Mouse (Mus musculus) ES-CJ7 (cell line): ENCODE results near the gene Def6.

Experiments used
- DNase-seq: peaks from one replicate; pipeline ENCODE4 v3.0.0; 2011; ENCODE audit warnings: low read depth, low spot score

The Def6 gene

DNA sequence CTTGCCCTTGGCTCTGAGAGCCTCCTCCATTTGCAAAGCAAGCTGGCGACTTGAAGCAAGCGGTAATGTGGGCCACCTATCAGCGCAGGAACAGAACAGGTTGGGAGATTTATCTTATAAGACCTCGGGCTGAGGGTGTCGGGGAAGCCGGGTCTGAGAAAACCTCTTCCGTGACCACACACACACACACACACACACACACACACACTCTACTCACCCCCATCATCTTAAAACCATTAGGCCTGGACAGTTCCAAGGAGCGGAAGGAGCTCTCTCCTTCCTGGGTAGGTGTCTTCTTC is 685 bp downstream of the Def6 start:
- DNase-seq: no peak

DNA sequence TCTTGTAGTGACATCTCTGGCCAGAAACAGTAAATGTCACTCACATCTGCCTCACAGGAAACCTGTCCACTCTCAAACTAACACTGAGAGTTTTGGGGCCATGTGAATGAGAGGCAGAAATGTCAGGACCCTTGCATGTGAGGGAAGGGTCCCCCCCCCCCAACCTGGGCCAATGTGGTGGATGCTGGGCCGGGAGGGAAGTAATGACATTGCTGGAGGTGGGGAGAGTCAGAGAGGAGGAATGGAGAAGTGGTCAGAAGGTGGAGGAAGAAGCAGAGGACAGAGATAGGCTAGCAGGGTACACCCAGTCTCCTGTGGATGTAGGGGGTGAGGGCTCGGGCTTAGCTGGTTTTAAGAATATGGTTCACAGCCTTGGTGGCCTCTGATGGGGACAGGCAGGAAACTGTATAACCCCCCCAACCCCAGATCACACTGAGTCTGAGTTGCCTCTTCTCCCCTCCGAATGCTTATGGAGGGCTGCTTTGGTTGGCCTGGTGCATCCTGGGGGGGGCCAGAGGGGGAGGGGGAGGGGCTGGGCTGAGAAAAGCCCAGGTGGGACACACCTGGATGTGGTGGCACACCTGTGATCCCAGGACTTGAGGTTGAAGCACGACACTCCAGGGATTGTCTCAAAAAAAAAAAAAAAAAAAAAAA is 2.0 kb downstream of the Def6 start:
- no peak for DNase-seq

DNA sequence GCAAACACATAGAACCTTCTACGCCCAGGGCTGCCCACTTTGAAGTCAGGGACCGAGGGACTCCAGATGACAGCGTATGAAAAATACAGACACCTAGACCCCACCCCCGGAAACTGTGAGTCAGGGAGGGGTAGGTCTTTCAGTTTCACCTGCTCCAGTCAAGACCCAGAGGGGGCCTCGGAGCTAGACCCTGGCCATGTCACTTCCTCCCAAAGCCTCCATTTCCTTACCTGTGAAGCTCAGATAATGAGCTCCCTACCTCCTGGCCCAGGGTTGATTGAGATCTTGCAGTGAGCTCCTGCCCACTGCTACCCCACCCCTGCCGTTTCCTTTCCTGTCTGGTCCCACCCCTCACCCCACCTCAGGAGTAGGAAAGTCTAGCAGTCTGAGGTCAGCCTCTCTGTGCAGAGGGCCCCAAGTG is 4.4 kb downstream of the Def6 start:
- DNase-seq: peak; percentile 52

DNA sequence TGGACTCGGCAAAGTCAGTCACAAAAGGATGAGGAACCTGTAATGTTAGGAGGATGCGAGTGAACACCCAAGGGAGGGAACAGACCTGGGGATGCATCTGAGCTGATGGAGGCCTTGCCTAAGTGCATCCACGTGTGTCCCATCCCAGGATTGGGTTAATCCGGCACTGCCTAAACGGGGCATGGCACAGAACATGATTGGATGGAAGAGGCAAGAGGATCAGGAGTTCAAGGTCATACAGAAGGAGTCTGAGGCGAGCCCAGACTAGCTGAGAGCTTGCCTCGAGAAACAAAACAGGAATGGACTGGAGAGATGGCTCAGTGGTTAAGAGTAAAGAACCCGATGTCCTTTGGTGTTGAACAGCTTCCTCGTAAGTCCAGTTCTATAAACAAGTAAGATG is 4.8 kb downstream of the Def6 start:
- DNase-seq: peak; percentile 79

DNA sequence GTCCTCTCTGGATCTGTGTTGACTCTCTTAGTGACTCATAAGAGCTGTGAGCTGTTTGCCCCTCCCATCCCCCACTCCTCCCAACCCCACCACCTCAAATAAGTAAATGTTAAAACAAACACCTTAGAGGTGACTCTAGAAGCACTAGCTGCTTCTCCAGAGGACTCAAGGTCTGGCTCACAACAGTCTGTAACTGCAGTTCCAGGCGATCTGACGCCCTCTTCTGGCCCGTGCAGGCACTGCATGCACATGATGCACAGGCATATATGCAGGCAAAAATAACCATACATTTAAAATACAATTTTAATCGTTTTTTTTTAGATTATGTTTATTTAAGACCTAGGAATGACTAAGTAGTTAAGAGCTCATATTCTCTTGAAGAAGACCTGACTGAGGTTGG is 5.7 kb downstream of the Def6 start:
- DNase-seq: peak; percentile 70

DNA sequence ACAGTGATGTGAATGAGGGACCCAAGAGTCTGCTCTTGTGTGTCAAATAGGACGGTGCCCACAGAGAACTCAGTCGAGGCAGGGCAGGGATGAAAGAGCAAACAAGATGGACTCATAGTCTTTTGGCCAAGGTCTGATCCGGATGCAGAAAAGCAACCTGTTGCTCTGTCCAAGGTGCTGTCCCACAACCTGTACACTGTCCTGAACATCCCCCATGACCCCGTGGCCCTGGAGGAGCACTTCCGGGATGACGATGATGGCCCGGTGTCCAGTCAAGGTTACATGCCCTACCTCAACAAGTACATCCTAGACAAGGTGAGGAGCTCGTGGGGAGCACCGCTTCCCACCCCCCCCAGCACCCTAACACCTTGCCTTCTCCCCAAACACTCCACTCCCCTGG is 9.2 kb downstream of the Def6 start:
- DNase-seq: peak; percentile 46

DNA sequence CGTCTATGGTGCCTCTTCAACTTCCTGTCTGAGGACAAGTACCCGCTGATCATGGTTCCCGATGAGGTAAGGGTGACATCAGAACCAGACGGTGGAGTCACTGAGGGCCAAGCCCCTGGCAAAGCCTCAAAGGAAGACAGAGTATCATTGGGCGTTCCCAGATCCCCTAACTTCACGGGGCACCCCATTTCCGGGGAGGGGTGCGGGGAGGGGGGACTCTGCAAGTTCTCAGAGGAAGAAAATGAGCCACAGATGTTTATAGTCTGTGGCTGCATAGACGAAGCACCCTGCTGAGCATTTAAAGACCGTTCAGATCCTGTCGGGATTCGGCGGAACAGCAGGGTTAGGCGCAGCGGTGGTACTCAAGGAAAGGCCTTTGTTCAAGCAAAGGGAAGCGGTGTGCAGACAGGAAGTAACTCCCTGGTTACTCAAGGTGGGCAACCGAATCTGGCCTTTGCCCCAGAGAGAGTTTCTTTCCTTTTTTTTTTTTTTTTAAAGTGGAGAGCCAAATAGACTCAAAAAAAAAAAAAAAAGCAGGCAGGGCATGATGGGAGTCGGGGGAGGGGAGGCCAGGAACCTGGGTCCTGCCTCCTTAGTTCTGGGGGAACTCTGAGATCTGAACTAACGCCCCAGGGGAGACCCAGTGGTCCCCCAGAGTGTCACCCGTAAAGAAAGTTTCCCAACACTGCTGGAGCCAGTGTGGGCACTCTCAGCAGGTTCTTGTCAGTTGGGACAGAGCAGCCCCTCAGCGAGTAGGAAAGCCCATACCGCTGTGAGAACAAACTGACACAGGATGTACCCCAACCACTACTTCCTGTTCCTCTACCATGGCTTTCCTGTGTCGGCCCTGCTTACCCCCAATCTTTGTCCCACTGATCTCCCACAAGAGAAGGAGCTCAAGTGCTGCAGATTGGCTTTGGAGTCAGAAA is 10.4 kb downstream of the Def6 start:
- peak; percentile 93 for DNase-seq

DNA sequence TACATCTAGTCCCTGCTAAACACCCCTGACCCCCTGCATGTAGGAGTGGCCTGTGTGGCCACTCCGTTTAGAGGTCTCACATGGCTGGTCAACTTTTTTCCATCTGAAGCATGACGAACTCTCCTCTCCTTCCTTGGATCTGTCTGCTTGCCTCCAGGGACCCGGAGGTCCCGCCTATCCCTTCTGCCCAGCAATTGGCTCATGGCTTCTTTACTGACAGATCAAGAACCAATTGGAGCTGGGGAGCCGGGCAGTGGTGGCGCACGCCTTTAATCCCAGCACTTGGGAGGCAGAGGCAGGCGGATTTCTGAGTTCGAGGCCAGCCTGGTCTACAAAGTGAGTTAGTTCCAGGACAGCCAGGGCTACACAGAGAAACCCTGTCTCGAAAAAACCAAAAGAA is 14.9 kb downstream of the Def6 start:
- peak; percentile 75 for DNase-seq

DNA sequence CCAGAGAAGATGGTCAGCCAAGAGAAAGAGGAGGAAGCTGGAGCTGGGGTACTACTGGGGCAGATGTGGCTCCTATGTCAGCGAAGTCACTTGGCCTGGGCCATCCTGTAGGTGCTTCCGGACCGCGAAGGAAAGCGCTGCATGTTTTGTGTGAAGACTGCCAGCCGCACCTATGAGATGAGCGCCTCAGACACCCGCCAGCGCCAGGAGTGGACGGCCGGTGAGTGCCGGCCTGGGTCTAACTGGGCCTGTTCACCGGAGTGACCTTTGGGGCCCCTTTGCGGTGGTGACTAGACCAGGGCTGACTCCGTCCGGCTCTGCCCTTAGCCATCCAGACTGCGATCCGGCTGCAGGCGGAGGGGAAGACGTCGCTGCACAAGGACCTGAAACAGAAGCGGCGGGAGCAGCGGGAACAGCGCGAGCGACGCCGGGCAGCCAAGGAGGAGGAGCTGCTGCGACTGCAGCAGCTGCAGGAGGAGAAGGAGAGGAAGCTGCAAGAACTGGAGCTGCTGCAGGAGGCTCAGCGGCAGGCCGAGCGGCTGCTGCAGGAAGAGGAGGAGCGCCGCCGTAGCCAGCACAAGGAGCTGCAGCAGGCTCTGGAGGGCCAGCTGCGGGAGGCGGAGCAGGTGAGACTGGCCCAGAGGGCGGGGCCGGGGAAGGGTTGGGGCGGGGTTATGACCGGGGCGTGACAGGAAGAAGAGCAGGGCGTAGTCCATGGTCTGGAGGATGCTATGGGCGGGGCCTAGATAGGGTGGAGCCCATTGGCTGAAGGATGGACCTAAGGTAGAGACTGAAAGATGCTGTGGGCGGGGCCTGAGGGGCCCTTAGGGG is 16.2 kb downstream of the Def6 start:
- peak; percentile 99 for DNase-seq

DNA sequence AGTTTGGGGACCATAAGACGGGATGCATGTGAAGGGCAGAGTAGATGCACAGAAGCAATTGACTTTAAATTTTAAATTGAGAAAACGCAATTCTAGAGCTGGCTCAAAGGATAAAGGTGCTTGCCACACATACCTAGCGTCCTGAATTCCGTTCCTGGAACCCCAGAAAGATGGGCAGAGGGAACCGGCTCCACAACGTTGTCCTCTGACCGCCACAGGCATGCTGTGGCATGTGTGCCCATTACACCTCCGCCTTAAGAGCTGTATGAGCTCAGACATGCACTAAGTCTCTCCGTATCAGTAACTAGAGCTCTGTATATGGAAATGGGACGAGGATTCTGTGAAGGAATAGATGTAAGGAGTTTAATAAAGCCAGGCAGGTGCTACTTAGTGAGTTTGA is 17.0 kb downstream of the Def6 start:
- no peak for DNase-seq

DNA sequence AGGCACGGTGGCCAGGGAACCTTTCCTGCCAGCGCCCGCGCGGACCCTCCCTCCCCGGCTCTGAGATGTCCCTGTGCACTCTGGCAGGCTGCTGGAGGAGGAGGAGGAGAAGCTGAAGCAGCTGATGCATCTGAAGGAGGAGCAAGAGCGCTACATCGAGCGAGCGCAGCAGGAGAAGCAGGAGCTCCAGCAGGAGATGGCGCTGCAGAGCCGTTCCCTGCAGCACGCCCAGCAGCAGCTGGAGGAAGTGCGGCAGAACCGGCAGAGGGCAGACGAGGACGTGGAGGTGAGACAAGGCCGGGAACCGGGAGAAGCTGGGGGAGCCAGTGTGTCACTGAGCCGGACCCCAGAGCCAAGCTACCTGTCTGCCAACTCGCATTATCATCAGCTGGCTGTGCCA is 18.4 kb downstream of the Def6 start:
- DNase-seq: peak; percentile 95

DNA sequence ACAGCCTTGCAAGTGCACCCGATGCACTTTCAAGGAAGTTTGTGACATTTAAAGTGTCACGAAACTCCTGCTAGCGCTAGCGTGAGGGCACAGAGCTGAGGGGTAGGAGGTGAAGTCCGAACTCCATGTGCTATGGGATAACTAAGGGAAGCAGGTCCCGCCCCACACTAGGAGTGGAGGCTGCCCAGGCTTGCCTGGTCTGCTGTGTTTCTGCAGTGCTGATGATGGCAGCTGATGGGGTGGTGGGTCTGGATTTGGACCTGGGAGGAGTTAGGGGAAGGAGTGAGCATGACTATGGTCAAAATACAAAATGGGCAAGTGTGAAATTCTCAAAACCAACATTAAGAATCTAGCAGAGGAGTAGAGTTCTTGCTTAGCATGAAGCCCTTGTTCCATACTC is 22.9 kb downstream of the Def6 start:
- DNase-seq: peak; percentile 43

DNA sequence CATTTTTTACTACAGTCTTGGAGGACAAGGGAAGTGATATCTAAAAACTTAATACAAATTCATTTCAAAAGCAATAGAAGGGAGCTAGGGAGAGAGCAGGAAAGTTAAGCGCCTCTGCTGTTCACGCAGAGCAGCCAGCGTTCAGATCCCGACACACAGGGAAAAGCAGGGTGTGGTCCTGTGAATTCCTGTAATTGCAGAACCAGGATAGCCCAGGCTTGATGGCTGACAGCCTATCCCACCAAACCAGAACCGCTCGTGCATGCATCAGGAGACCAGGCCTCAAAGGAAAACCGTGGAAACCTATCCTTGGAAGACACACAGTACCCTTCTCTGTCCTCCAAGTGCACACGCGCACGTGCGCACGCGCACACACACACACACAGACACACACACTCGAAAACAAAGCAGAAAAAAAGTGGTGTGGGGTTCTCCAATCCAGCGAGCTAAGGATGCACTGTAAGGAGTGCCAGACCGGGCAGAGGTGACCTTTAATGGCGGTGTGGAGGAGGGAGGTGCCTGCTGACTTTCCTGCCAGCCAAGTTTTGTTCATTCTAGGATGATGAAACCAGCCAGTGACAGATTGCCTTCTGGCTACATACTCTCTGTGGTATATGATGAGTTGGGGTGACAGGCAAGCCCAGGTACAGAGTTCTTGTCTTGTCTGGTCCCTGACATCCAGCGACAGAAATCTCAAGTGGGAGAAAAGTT is 23.6 kb downstream of the Def6 start:
- peak; percentile 83 for DNase-seq

DNA sequence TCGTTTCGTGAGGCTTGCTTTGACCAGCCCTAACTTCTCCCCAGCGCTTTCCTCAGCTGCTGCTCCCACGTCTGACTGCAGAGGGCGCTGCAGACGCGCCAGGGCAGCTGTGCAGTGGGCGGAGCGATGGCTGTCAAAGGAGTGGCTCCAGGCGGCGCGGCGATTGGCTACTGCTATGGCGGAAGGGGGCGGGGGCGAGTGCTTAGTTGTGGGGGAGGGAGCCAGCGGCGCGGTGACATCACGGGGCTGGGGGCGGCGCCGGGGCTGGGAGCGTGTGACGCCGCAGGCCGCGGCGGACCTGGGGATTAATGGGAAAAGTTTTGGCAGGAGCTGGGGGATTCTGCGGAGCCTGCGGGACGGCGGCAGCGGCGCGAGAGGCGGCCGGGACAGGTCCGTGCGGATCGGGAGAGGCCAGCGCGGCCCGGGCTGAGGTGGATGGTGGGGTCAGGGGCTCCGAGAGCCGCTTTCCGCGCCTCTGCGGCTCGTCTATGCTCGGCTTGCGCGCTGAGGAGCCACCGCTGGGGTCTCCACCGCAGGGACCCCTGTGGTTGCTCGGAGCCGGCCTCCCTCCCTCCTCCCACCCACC is 25.0 kb downstream of the Def6 start, which contains the start of gene Ppard:
Ppard (plus strand) TSS at position 226 of the 586 bp plus-strand sequence.
- DNase-seq: peak; percentile 97

DNA sequence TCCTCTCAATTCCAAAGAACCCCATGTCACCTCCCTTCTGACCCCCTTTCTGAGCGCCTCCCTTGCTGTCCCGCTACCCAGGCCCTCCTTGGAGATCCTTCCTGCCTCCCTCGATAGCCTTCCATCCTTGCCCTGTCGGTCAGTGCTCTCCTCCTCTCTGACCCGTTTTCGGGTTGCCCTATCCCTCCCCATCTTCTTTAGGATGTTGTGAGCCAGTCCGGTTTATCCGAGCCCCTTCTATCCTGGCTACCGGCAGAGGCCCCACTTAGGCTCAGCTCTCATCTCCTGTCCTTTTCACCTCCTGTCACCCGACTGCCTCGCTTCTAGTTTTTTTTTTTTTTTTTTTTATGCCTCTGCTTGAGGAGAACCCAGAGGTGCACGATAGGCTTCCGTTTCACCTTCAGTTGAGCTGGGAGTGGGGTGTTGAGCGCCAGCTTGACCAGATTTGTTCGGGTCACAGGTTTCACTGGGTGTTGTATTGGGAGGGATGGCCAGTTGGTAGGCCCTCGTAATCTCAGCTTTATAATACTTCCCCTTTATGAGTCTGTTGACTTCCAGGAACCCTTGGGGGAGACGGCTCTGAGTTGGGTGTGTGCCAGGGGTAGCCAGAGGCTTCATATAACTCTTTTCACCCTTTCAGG is 25.6 kb downstream of the Def6 start:
- DNase-seq: no peak

DNA sequence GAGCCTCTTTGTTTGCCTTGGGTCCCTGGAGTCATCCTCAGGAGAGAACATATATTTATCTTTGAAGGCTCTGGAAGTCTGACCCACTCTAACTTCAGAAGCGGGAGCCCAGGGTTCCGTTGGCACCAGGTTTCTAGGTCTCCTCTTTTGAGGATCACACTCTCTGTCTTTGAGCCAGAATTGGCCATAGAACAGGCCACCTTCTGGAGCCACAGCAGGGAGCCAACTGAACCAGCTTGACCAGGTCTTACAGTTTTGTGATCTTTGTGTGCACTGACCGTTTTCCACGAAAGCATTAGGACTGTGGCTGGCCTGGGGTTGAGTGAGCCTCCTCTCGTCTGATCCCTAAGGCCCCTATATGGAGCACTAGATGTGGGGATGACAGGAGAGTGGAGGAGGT is 27.1 kb downstream of the Def6 start:
- no peak for DNase-seq

DNA sequence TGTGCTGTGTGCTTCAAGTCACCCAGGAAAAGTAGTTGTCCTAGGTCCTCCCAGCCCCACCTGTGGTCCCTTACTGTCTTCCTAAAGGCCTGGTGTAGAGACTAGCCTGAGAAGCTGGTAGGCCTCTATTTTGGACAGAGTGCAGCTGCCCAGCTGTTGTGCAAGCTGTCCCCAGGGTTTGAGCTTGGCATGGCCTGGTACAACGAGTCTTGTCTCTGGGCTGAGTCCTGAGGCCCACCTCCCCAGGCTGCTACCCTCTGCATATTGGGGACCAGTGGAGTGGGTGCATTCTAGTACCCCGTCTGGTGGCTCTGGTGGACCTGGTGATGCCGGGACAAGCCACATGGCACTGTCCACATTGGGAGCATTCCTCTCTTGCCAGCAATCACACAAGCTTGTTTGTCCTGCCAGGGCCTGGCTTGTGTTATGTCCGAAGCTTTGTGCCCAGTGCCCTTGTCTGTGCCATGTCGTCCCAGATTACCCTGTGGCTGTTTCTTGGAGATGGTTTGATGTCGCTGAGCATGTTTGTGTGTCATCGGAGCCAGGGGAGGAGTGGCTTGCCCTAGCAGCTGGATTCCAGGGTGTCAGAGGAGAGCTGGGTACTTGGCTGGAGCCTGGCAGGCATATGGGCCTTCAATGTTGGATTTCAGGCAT is 28.5 kb downstream of the Def6 start:
- DNase-seq: no peak

DNA sequence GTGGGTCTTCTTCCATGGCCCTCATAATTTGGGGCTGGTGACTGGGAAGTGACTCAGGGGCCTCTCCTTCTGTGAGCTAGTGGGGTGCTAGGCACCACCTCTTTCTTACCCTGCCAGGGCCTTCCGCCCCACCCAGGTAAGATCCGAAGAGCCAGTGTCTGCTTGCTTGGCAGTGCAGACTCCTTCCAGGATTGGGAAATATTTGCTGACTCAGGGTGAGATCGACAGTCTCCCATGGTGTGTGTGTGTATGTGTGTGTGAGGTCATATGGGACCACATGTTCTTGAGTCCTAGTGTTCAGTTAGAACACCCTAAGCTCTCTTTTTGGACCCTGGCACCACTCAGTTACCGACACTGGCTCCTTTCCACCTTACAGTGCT is 29.0 kb downstream of the Def6 start:
- DNase-seq: no peak

DNA sequence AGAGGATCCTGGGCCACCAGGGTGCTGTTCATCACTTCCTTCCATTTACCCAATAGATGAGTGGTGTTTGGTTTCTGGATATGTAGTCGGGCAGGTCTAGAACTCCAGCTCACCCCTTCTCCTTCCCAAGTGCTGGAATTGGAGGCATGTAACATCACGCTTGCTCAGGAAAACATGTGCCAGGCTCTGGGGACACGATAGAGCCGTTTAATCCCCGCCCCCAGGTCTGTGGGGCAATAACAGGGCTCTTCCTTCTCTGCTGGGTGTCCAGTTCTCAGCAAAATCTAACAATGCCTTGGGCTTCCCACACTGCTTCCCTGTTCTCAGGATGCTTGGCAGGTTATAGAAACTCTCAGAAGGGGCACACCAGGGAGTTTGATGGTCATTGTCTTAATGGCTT is 29.8 kb downstream of the Def6 start:
- no peak for DNase-seq

DNA sequence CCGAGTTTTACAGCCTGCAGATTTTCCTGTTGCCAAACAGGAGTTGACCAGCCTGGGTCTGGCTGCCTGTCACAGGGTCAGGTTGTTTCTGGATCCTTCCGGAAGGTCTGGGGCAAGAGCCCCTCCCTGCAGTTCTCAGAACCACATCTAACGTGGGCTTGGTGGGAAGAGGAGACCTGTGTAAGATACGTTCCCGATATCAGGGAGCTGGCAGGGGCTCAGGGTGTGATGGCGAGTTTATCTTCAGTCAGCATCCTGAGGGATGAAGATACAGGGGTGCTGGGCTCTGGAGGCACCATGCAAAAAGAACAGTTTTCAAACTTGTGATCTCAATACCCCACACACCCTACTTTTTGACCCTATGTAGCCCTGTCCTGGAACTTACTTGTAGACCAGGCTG is 30.3 kb downstream of the Def6 start:
- no peak for DNase-seq
